In the genomic region with DNA sequence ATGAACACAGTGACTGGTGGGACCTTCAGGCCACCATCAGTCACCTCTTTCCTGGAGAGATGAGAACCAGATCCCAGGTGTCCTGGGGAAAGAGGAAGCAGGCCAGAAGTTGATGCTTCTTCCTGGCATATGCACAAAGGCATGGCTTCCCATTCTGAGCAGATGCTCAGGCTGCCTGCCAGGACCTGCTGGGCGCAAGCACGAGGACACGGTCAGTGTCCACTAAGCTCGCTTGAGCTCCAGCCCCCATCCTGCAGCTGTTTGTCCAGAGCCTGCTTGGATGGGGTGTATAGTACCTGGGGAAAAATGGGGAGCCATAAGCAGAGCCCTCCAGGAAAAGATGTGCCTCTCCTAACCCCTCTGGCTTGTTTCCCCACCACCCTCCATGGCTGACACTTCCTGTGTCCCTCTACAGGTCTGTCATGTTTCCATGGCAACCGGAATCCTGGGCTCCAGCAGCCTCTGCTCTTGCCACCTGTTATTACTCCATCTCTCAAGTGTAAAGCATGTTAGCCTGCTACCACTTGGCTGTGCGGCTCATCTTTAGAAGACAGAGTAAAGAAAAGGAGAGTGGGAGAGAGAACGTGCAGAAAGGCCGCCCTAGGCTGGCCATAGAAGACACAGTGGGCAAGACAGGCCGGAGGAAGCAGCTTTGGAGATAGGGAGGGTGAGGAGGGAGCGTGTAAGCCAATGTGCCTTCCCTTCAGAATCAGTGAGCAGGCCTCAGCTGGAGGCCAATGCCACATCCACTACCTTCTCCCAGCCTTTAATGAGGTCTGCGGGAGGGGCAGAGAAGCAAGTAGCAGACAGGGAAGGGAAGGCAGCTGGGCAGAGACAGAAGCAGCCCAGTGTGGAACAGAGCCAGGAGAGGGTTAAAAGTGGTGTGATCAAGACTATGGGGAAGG, we compare ENCODE assay signal across 8 mouse cellular contexts.
DNase-seq lines count a peak whose midpoint lies in the region; ATAC-seq and TF ChIP-seq lines count a peak whose summit lies in the region.

No protein-coding gene starts in this region.

- no peak overlapping the region for H3K4me3 ChIP-seq in forebrain, embryonic 13.5 days
- H3K4me3 ChIP-seq in lung, adult 2 months (replicated peaks; ENCODE audit: extremely low read depth, low read depth, low read length), result no peak overlapping the region

- H3K27ac ChIP-seq in forebrain, embryonic 13.5 days, result peak overlapping the region; percentile 76

- H3K9ac ChIP-seq in forebrain, embryonic 13.5 days, result no peak overlapping the region

- H3K9me3 ChIP-seq in forebrain, embryonic 13.5 days (replicated peaks), result 0 out of 2 replicates have a peak, but pooled peaks cover 4% of the 10 kb centered on the region

- no peak for TF ChIP-seq CTCF in lung, adult 2 months (IDR thresholded peaks at IDR 0.05; ENCODE audit: insufficient read depth, low read length)

- 57% methylated on average over 11 of the region's 11 CpGs for WGBS in forebrain, embryonic 13.5 days
- 62% methylated on average over 11 of the region's 11 CpGs for WGBS in lung, adult 2 months

- H3K4me2 ChIP-seq in forebrain, embryonic 13.5 days, result no peak overlapping the region

- no peaks in the 10 kb centered on the region for H3K36me3 ChIP-seq in forebrain, embryonic 13.5 days (ENCODE audit: poor library complexity, severe bottlenecking)

- no peak for TF ChIP-seq POLR2A in lung, adult 2 months (IDR thresholded peaks at IDR 0.05; ENCODE audit: borderline replicate concordance, extremely low read depth, low read depth, low read length)

- DNase-seq in adrenal gland, postnatal 25 days, result peak; percentile 16
- DNase-seq in adrenal gland, adult 8-10 months, result no peak
- DNase-seq in MN1 (ENCODE audit: low spot score), result peak; percentile 80
- DNase-seq in left cerebral cortex, postnatal 4 days, result peak; percentile 95
- DNase-seq in telencephalon, adult 2 months (ENCODE audit: low read depth, low spot score), result peak; percentile 33
- DNase-seq in lung, adult 2 months, result no peak

- no peaks in the 10 kb centered on the region for H3K27me3 ChIP-seq in forebrain, embryonic 13.5 days

- peak; percentile 73 for ATAC-seq in forebrain, embryonic 13.5 days
- ATAC-seq in megakaryocyte, adult 5-6 weeks (ENCODE audit: poor library complexity, severe bottlenecking), result no peak

- intact Hi-C loops in left cerebral cortex, postnatal 4 days (cut with DNase I), result loop anchor here (1.0 kb wide), 1 partner anchor 9 kb away; no protein-coding TSS in a partner anchor

- peaks cover 20% of the 10 kb centered on the region for H3K4me1 ChIP-seq in forebrain, embryonic 13.5 days
- H3K4me1 ChIP-seq in lung, adult 2 months (ENCODE audit: control insufficient read depth, insufficient read depth, low read length), result no peaks in the 10 kb centered on the region

Comparison
In these comparisons a context has a peak if more than half of its experiments do, and no peak if none do; other contexts are left out.
1. DNase-seq: peak in adrenal gland, postnatal 25 days (single experiment), MN1 (single experiment), left cerebral cortex, postnatal 4 days (single experiment) and telencephalon, adult 2 months (single experiment); none in adrenal gland, adult 8-10 months (single experiment) and lung, adult 2 months (single experiment).